Mouse (Mus musculus) limb, embryonic 15.5 days (tissue): ENCODE measurements around the gene Kcnq1. TPM values are rescaled to one million over a fixed set of nuclear protein-coding genes. Genes with fewer than 3 reads are reported as not detected.

ENCODE experiments used
- ATAC-seq: fragments of 200-750 bp; cut with Nextera tagmentation; 2 replicates; pipeline ENCODE4 v1.8.0; 2017; ENCODE audit warnings: low read depth, moderate TSS enrichment; ENCODE audit not compliant: insufficient number of reproducible peaks, low FRiP score, low TSS enrichment
- H3K27ac ChIP-seq: fragments of 300-500 bp; sonication (generic); 2 replicates; pipeline ENCODE4 v1.5.1; 2015; ENCODE audit warnings: moderate library complexity, mild to moderate bottlenecking, inconsistent platforms
- H3K27me3 ChIP-seq: fragments of 300-500 bp; sonication (generic); 2 replicates; pipeline ENCODE4 v1.6.1; 2015; ENCODE audit warnings: inconsistent platforms
- H3K36me3 ChIP-seq: fragments of 300-500 bp; sonication (generic); 2 replicates; pipeline ENCODE4 v1.6.1; 2015; ENCODE audit warnings: inconsistent platforms
- H3K4me1 ChIP-seq: fragments of 300-500 bp; sonication (generic); 2 replicates; pipeline ENCODE4 v1.6.1; 2015; ENCODE audit warnings: inconsistent platforms
- H3K4me2 ChIP-seq: fragments of 300-500 bp; sonication (generic); 2 replicates; pipeline ENCODE4 v1.6.1; 2015; ENCODE audit warnings: mild to moderate bottlenecking, inconsistent platforms
- H3K4me3 ChIP-seq: fragments of 300-500 bp; sonication (generic); 2 replicates; pipeline ENCODE4 v1.5.1; 2015; ENCODE audit warnings: mild to moderate bottlenecking, inconsistent platforms
- H3K9ac ChIP-seq: fragments of 300-500 bp; sonication (generic); 2 replicates; pipeline ENCODE4 v1.6.1; 2015; ENCODE audit warnings: inconsistent platforms
- H3K9me3 ChIP-seq: fragments of 300-500 bp; sonication (generic); 2 replicates; pipeline ENCODE4 v1.6.1; 2016; ENCODE audit warnings: inconsistent platforms
- WGBS: fragments of 180-500 bp; shearing (Covaris S2); methylation state at CpG from one replicate; pipeline ENCODE4 v1.1.7; 2015; 5-methylcytosine and 5-hydroxymethylcytosine counted together
- polyA plus RNA-seq: library from polyadenylated mRNA; unstranded; fragments of >200 nt; fragmentation: Nextera tagmentation; extraction: Ambion mirVana; gene quantifications from 2 replicates; pipeline ENCODE4 v1.2.1, GENCODE M21; 2015

Kcnq1 gene
- polyA plus RNA-seq, 1 experiment from 2014 or later = 1.1 TPM

DNA sequence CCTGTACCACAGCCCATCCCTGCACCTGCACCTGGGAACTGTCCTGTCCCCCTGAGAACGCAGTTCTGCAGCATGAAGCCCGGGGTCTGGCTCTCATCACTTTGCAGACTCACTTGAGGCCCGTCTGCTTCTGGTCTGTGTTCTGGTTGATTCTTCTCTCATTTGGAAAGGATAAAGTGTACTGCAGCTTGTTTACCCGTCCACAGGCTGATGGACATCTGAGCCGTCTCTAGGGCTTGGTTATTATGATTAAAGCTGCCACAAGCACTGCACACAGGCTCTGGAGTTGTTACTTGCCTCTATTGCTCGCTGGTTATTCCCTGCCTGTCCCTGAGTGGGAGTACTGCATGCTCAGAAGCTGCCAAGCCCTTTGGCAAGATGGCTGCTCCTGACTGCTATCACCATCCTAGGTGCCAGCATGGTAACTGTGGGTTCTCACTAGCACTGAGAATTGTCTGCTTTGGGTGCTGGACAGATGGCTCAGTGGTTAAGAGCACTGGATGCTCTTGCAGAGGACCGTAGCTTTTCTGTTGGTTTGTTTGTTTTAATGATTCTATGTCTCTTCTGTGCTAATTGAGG is 59.6 kb downstream of the Kcnq1 start:
- Histone ChIP-seq H3K9me3 (no peaks in the 10 kb centered on the region), H3K27ac (no peak overlapping the region), H3K9ac (no peak overlapping the region), H3K4me1 (no peaks in the 10 kb centered on the region), H3K4me3 (no peak overlapping the region), H3K36me3 (no peaks in the 10 kb centered on the region), H3K4me2 (no peak overlapping the region), H3K27me3 (no peaks in the 10 kb centered on the region)
- WGBS = 57% methylated on average over 7 of the region's 7 CpGs
- ATAC-seq = no peak

DNA sequence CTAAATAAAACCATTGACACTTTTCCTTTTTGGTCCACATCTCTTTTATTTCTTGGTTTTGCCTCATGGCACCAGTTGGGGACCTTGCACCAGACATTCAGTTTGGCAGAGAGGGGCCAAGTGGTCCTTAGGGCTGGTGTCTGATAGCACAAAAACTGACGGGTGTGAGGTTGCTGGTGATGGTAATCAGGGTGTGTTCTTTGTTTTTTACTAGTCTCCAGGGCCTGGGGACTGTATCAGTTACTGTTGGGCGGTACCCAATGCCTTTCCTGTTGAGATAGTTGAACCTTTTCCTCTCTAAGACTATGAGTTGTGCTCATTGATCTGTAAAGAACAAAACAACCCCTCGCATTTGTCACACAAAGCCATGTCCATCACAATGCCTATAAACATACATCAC is 61.1 kb downstream of the Kcnq1 start:
- Histone ChIP-seq H3K27me3 (no peaks in the 10 kb centered on the region), H3K9ac (no peak overlapping the region), H3K4me3 (no peak overlapping the region), H3K27ac (no peak overlapping the region), H3K9me3 (no peaks in the 10 kb centered on the region), H3K4me1 (no peaks in the 10 kb centered on the region), H3K36me3 (no peaks in the 10 kb centered on the region), H3K4me2 (no peak overlapping the region)
- no peak for ATAC-seq
- 74% methylated on average over 3 of the region's 3 CpGs for WGBS

DNA sequence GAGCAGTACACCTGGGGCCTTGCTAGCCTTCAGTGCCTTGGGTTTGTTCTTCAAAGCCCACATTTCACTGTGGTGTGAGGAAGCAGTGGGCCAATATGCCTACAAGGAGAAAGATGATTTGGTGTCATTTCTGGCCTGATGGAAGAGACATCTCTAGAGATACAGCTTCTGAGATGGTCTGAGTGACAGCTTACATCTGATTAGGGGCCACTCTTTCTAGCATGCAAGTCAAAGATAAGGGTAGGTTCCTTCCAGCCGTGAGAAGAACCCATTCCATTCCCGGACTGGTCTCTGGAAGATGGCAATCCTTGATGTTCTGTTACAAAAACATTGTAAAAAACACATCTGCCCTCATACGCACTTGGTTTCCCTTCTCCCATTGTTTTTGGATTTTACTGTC is 63.2 kb downstream of the Kcnq1 start:
- Histone ChIP-seq H3K4me2 (no peak overlapping the region), H3K9me3 (no peaks in the 10 kb centered on the region), H3K4me3 (no peak overlapping the region), H3K36me3 (no peaks in the 10 kb centered on the region), H3K9ac (no peak overlapping the region), H3K4me1 (no peaks in the 10 kb centered on the region), H3K27me3 (no peaks in the 10 kb centered on the region), H3K27ac (no peak overlapping the region)
- 88% methylated on average over 3 of the region's 3 CpGs for WGBS
- no peak for ATAC-seq

DNA sequence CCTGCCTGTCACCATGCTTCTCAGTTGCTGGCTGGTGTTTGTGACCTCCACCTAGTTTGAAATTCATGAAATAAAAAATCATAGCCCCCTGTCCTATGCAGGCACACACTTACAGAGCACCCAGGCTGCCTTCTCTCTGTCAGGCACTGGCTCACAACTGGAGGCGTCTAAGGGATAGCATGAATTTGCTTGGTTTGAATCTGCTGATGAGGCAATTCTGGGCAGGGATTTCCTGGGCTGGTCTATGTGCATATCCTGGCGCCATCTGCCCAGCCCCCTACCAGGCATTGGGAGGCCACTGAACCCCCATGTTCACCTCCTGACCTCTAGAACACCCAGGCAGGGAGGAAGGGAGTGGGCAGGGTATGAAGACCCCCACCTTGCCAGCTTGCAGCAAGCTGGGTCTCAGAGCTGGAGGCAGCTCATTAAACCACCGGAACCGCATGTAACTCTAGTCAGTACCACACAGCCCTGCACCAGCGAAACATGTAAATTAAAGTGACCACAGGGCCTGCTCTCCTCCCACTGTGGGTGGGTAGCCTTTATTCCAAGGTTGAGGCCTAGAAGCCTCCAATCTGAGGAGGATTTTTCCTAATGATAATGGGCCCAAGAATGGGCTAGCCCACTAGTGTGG is 66.9 kb downstream of the Kcnq1 start:
- 46% methylated on average over 5 of the region's 5 CpGs for WGBS
- no peak overlapping the region for H3K9ac ChIP-seq
- no peak for ATAC-seq
- H3K27ac ChIP-seq = no peak overlapping the region
- no peak overlapping the region for H3K4me3 ChIP-seq
- peaks cover 6% of the 10 kb centered on the region for H3K4me1 ChIP-seq
- no peak overlapping the region for H3K4me2 ChIP-seq
- H3K9me3 ChIP-seq = no peaks in the 10 kb centered on the region
- H3K36me3 ChIP-seq = no peaks in the 10 kb centered on the region
- H3K27me3 ChIP-seq = no peaks in the 10 kb centered on the region

- Histone ChIP-seq H3K9ac (no peak overlapping the region), H3K4me2 (no peak overlapping the region), H3K4me3 (no peak overlapping the region), H3K36me3 (no peaks in the 10 kb centered on the region), H3K9me3 (no peaks in the 10 kb centered on the region), H3K27me3 (no peaks in the 10 kb centered on the region), H3K27ac (peak overlapping the region; percentile 5; the same call in 1 of the 2 replicates), H3K4me1 (peaks cover 6% of the 10 kb centered on the region)
- WGBS = 45% methylated on average over 6 of the region's 6 CpGs
- ATAC-seq = peak; percentile 68; the same call in 1 of the 2 replicates
These were observed 68.5 kb downstream of the Kcnq1 start for GRCm38 (mm10) chr7:143174633-143175032.

GRCm38 (mm10) chr7:143178831-143179230 is 72.7 kb downstream of the Kcnq1 start:
- no peak overlapping the region for H3K27ac ChIP-seq
- H3K9ac ChIP-seq = no peak overlapping the region
- 71% methylated on average over 2 of the region's 2 CpGs for WGBS
- H3K9me3 ChIP-seq = no peaks in the 10 kb centered on the region
- H3K36me3 ChIP-seq = no peaks in the 10 kb centered on the region
- no peaks in the 10 kb centered on the region for H3K27me3 ChIP-seq
- H3K4me1 ChIP-seq = peaks cover 18% of the 10 kb centered on the region
- H3K4me3 ChIP-seq = no peak overlapping the region
- H3K4me2 ChIP-seq = no peak overlapping the region
- no peak for ATAC-seq

DNA sequence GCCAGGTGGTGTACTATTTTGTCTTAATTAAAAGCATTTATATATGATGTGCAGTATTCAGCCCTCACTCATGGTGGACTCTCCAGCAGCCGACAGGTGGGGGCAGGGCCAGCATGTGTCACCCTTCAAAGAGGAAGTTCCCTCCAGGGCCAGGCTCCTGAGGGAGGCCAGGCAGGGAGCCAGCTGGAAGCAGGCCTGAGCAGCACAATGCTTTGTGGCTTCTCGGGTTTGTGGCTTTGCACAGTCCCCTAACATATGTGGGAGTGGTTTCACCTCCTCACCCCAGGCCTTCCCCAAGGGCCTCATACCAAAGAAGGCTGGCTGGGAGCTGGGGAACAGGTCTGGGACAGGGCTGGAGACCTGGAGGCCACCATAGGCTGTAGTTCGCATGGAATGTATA is 74.6 kb downstream of the Kcnq1 start:
- no peak for ATAC-seq
- Histone ChIP-seq H3K9ac (no peak overlapping the region), H3K27ac (no peak overlapping the region), H3K4me3 (no peak overlapping the region), H3K4me2 (no peak overlapping the region), H3K27me3 (no peaks in the 10 kb centered on the region), H3K4me1 (peaks cover 14% of the 10 kb centered on the region), H3K9me3 (no peaks in the 10 kb centered on the region), H3K36me3 (no peaks in the 10 kb centered on the region)
- 26% methylated on average over 3 of the region's 3 CpGs for WGBS

DNA sequence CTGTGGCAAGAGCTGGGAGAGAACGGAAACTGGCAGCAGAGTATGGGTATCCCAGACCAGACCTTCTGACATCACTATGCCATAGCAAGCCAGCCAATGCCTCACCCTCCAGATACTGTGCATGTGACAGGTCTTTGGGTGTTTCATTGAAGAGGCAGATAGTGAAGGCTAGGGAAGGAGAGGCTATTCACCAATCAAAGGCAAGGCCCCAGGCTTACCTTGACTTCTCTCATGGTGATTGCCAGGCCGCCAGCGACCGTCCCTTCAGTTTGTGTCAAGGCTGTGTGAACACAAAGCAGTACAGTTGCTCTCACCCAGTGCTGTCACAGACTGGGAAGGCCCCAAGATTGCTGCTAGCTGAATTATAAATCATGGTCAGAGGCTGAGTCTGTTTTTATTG is 75.1 kb downstream of the Kcnq1 start:
- Histone ChIP-seq H3K27me3 (no peaks in the 10 kb centered on the region), H3K36me3 (no peaks in the 10 kb centered on the region), H3K4me2 (no peak overlapping the region), H3K4me1 (peaks cover 19% of the 10 kb centered on the region), H3K9me3 (no peaks in the 10 kb centered on the region), H3K4me3 (no peak overlapping the region), H3K27ac (no peak overlapping the region), H3K9ac (no peak overlapping the region)
- ATAC-seq = no peak
- WGBS = 84% methylated on average over 4 of the region's 4 CpGs

- no peak overlapping the region for H3K27ac ChIP-seq
- no peaks in the 10 kb centered on the region for H3K27me3 ChIP-seq
- no peak overlapping the region for H3K4me3 ChIP-seq
- H3K9ac ChIP-seq = no peak overlapping the region
- H3K4me2 ChIP-seq = no peak overlapping the region
- H3K9me3 ChIP-seq = no peaks in the 10 kb centered on the region
- no peak for ATAC-seq
- H3K36me3 ChIP-seq = no peaks in the 10 kb centered on the region
- H3K4me1 ChIP-seq = peaks cover 19% of the 10 kb centered on the region
- 75% methylated on average over 6 of the region's 6 CpGs for WGBS
These were observed 79.3 kb downstream of the Kcnq1 start for GRCm38 (mm10) chr7:143185506-143185905.

- peaks cover 11% of the 10 kb centered on the region; the same call in 1 of the 2 replicates for H3K4me1 ChIP-seq
- no peaks in the 10 kb centered on the region for H3K27me3 ChIP-seq
- H3K9me3 ChIP-seq = no peaks in the 10 kb centered on the region
- 82% methylated on average over 10 of the region's 10 CpGs for WGBS
- H3K27ac ChIP-seq = peak overlapping the region; percentile 27; the same call in 1 of the 2 replicates
- no peak overlapping the region for H3K9ac ChIP-seq
- no peaks in the 10 kb centered on the region for H3K36me3 ChIP-seq
- no peak overlapping the region for H3K4me2 ChIP-seq
- no peak overlapping the region for H3K4me3 ChIP-seq
- 0 out of 2 replicates have a peak, but pooled peaks have one; percentile 50 for ATAC-seq
These were observed 80.2 kb downstream of the Kcnq1 start for GRCm38 (mm10) chr7:143186378-143186777.

DNA sequence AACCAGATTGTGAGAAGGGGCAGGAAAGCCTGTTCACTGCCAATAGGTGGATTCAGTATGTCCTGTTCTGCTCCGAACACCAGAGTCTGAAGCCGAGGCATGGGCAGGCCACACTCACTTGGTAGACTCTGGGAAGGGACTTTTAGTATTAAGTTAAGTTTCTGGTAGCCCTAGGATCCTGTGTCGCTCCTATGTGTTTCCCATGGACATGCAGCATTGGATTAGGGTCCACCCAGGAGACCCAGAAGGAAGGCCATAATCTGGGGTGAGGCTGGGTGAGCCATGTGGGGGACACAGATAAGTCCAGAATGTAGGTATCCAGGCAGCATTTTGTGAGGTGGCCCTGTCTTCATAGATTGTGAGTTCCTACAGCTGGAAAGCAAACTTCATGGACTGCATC is 81.0 kb downstream of the Kcnq1 start:
- H3K4me1 ChIP-seq = peaks cover 10% of the 10 kb centered on the region; the same call in 1 of the 2 replicates
- WGBS = 93% methylated on average over 3 of the region's 3 CpGs
- ATAC-seq = no peak
- H3K36me3 ChIP-seq = no peaks in the 10 kb centered on the region
- no peak overlapping the region for H3K4me3 ChIP-seq
- H3K9me3 ChIP-seq = no peaks in the 10 kb centered on the region
- no peak overlapping the region for H3K4me2 ChIP-seq
- no peak overlapping the region for H3K9ac ChIP-seq
- H3K27ac ChIP-seq = peak overlapping the region; percentile 27; the same call in 1 of the 2 replicates
- H3K27me3 ChIP-seq = no peaks in the 10 kb centered on the region

DNA sequence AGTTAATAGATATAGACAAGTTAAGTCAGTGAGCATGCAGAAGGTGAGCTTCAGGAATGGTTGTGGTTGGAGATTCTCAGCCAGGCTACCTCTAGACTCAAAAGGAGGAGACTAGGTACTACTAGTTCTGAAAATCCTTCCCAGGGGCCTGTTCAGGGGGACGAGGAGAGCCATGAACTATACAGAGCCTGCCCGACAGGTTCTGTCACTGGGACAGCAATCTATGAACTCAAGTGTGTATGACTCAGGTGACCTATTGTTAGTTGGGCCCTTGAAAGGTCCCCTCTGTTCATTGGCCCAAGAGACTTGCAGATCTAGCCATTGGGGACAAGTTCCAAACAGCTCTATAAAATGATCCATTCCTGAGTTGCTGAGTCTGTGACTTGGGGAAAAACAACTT is 82.4 kb downstream of the Kcnq1 start:
- Histone ChIP-seq H3K36me3 (no peaks in the 10 kb centered on the region), H3K9me3 (no peaks in the 10 kb centered on the region), H3K9ac (no peak overlapping the region), H3K4me1 (peaks cover 10% of the 10 kb centered on the region; the same call in 1 of the 2 replicates), H3K4me3 (no peak overlapping the region), H3K4me2 (no peak overlapping the region), H3K27me3 (no peaks in the 10 kb centered on the region), H3K27ac (no peak overlapping the region)
- ATAC-seq = no peak
- 76% methylated on average over 2 of the region's 2 CpGs for WGBS
